ENCODE assay signal across 7 mouse cellular contexts in the genomic region with DNA sequence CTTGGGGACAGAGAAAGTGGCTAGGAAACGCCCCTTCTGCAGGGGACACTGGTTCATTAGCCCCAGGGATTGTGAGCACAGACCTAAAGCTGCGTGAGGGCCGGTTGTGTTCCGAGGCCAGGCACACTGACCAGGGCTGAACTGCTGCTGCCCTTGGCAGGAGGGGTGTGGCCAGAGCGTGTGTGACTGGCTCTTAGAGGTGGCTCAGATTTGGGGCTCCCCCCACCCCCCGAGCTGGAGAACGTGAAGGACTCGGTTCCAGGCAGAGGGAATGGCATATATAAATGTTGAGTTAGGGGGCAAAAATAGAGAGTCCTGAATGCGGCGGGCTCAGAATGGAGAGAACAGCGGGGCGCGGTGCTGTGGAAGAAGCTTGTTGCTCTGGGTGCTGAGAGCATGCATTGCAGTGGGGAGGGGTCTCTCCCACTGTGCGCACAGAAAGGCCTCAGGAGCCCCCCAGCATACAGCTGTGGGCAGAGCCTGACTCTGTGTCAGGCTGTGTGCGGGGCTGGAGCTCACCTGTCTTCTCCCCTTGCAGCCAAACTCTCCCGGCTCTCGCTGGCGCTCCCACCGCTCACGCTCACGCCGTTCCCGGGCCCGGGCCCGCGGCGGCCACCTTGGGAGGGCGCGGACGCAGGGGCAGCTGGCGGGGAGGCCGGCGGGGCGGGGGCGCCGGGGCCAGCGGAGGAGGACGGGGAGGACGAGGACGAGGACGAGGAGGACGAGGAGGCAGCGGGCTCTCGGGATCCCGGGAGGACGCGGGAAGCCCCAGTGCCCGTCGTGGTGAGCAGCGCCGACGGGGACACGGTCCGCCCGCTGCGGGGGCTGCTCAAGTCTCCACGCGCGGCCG. TPM values are rescaled to one million over a fixed set of nuclear protein-coding genes. Genes with fewer than 3 reads are reported as not detected.
A peak's percentile ranks its signal among the peaks of the same experiment; 100 is the strongest.
DNase-seq lines count a peak whose midpoint lies in the region; ATAC-seq and TF ChIP-seq lines count a peak whose summit lies in the region.

No protein-coding gene starts in this region.

- H3K4me2 ChIP-seq in embryonic facial prominence, embryonic 12.5 days (replicated peaks): peak overlapping the region; percentile 83
- peak overlapping the region; percentile 53 for H3K4me2 ChIP-seq in hindbrain, embryonic 15.5 days
- H3K4me2 ChIP-seq in midbrain, embryonic 15.5 days: peak overlapping the region; percentile 44

- peaks cover 28% of the 10 kb centered on the region for H3K4me1 ChIP-seq in embryonic facial prominence, embryonic 12.5 days
- H3K4me1 ChIP-seq in hindbrain, embryonic 15.5 days (replicated peaks): peaks cover 26% of the 10 kb centered on the region
- peaks cover 31% of the 10 kb centered on the region for H3K4me1 ChIP-seq in midbrain, embryonic 15.5 days

- ATAC-seq in embryonic facial prominence, embryonic 12.5 days (ENCODE audit: insufficient number of reproducible peaks, insufficient read depth, low FRiP score, low TSS enrichment): no peak
- no peak for ATAC-seq in hindbrain, embryonic 15.5 days (ENCODE audit: low FRiP score, low read depth)
- ATAC-seq in midbrain, embryonic 15.5 days (replicated peaks): no peak

- no peak overlapping the region; the same call in 1 of the 2 replicates for H3K27ac ChIP-seq in left cerebral cortex, adult 2 months
- H3K27ac ChIP-seq in embryonic facial prominence, embryonic 12.5 days: 0 out of 2 replicates have a peak overlapping the region, but pooled peaks have one; percentile 3
- H3K27ac ChIP-seq in hindbrain, embryonic 15.5 days (replicated peaks): no peak overlapping the region
- no peak overlapping the region for H3K27ac ChIP-seq in midbrain, embryonic 15.5 days

- intact Hi-C loops in left cerebral cortex, adult 2 months (cut with DNase I): no loop called here

- no peaks in the 10 kb centered on the region for H3K9me3 ChIP-seq in embryonic facial prominence, embryonic 12.5 days
- H3K9me3 ChIP-seq in hindbrain, embryonic 15.5 days: no peaks in the 10 kb centered on the region
- H3K9me3 ChIP-seq in midbrain, embryonic 15.5 days: no peaks in the 10 kb centered on the region

- peak overlapping the region; percentile 64 for H3K9ac ChIP-seq in embryonic facial prominence, embryonic 12.5 days
- H3K9ac ChIP-seq in hindbrain, embryonic 15.5 days: peak overlapping the region; percentile 30; the same call in 1 of the 2 replicates
- peak overlapping the region; percentile 16; the same call in 1 of the 2 replicates for H3K9ac ChIP-seq in midbrain, embryonic 15.5 days

- H3K27me3 ChIP-seq in embryonic facial prominence, embryonic 12.5 days: peaks cover 46% of the 10 kb centered on the region
- no peaks in the 10 kb centered on the region for H3K27me3 ChIP-seq in hindbrain, embryonic 15.5 days
- peaks cover 9% of the 10 kb centered on the region; the same call in 1 of the 2 replicates for H3K27me3 ChIP-seq in midbrain, embryonic 15.5 days (replicated peaks)

- TF ChIP-seq CTCF in left cerebral cortex, adult 2 months (IDR thresholded peaks at IDR 0.05): no peak

- DNase-seq in left cerebral cortex, adult 2 months (ENCODE audit: extremely low spot score in 1 of 2, low spot score in 2 of 2): no peak
- DNase-seq in left cerebral cortex, adult 18-20 months (ENCODE audit: low spot score in 2 of 2): no peak
- no peak for DNase-seq in thymus, postnatal 25 days
- no peak for DNase-seq in embryo, embryonic 10 days (ENCODE audit: low spot score)

- 2% methylated on average over 59 of the region's 60 CpGs for WGBS in embryonic facial prominence, embryonic 12.5 days
- 4% methylated on average over 58 of the region's 60 CpGs for WGBS in hindbrain, embryonic 15.5 days
- WGBS in midbrain, embryonic 15.5 days: 3% methylated on average over 59 of the region's 60 CpGs

- H3K4me3 ChIP-seq in left cerebral cortex, adult 2 months: peak overlapping the region; percentile 34
- H3K4me3 ChIP-seq in embryonic facial prominence, embryonic 12.5 days: peak overlapping the region; percentile 44
- H3K4me3 ChIP-seq in hindbrain, embryonic 15.5 days: peak overlapping the region; percentile 19
- H3K4me3 ChIP-seq in midbrain, embryonic 15.5 days: peak overlapping the region; percentile 6

- peaks cover 48% of the 10 kb centered on the region for H3K36me3 ChIP-seq in embryonic facial prominence, embryonic 12.5 days
- H3K36me3 ChIP-seq in hindbrain, embryonic 15.5 days: peaks cover 65% of the 10 kb centered on the region
- peaks cover 38% of the 10 kb centered on the region for H3K36me3 ChIP-seq in midbrain, embryonic 15.5 days (replicated peaks)

RNA-seq across cellular contexts. Expression of a gene that starts 13.4 kb away (rescaled TPM):
- 10 to 100 TPM; 11.3 to 13.6 TPM for total RNA-seq in left cerebral cortex, adult 2 months (2021)
- total RNA-seq in left cerebral cortex, adult 18-20 months (2021): 10 to 100 TPM; 11.3 to 13.7 TPM
- polyA plus RNA-seq in embryonic facial prominence, embryonic 12.5 days (2016; fragmentation: Nextera tagmentation; extraction: Ambion mirVana): 1.6 and 2.5 TPM in 2 replicates
- 6.3 TPM in 2 replicates for polyA plus RNA-seq in hindbrain, embryonic 15.5 days (2015; fragmentation: Nextera tagmentation; extraction: Ambion mirVana)
- 8.3 and 9.7 TPM in 2 replicates for polyA plus RNA-seq in midbrain, embryonic 15.5 days (2015; fragmentation: Nextera tagmentation; extraction: Ambion mirVana)

RNA-seq across cellular contexts. Expression of a gene that starts 14.3 kb away (rescaled TPM):
- 100 to 1,000 TPM; 258 to 279 TPM for total RNA-seq in left cerebral cortex, adult 2 months (2021)
- total RNA-seq in left cerebral cortex, adult 18-20 months (2021): 100 to 1,000 TPM; 229 to 237 TPM
- 3.3 and 5.2 TPM in 2 replicates for polyA plus RNA-seq in embryonic facial prominence, embryonic 12.5 days (2016; fragmentation: Nextera tagmentation; extraction: Ambion mirVana)
- polyA plus RNA-seq in hindbrain, embryonic 15.5 days (2015; fragmentation: Nextera tagmentation; extraction: Ambion mirVana): 20.1 and 24.8 TPM in 2 replicates
- polyA plus RNA-seq in midbrain, embryonic 15.5 days (2015; fragmentation: Nextera tagmentation; extraction: Ambion mirVana): 29.8 and 34.8 TPM in 2 replicates

RNA-seq across cellular contexts. Expression of a gene that starts 16.5 kb away (rescaled TPM):
- 100 to 1,000 TPM; 172 to 185 TPM for total RNA-seq in left cerebral cortex, adult 2 months (2021)
- total RNA-seq in left cerebral cortex, adult 18-20 months (2021): 100 to 1,000 TPM; 191 to 210 TPM
- polyA plus RNA-seq in embryonic facial prominence, embryonic 12.5 days (2016; fragmentation: Nextera tagmentation; extraction: Ambion mirVana): 173 and 176 TPM in 2 replicates
- polyA plus RNA-seq in hindbrain, embryonic 15.5 days (2015; fragmentation: Nextera tagmentation; extraction: Ambion mirVana): 271 and 286 TPM in 2 replicates
- polyA plus RNA-seq in midbrain, embryonic 15.5 days (2015; fragmentation: Nextera tagmentation; extraction: Ambion mirVana): 329 and 334 TPM in 2 replicates

RNA-seq across cellular contexts. Expression of a gene that starts 26.7 kb away (rescaled TPM):
- total RNA-seq in left cerebral cortex, adult 2 months (2021): 1 to 10 TPM; 2.3 to 2.5 TPM
- total RNA-seq in left cerebral cortex, adult 18-20 months (2021): 1 to 10 TPM; 2.2 to 2.6 TPM
- 2.4 and 2.5 TPM in 2 replicates for polyA plus RNA-seq in embryonic facial prominence, embryonic 12.5 days (2016; fragmentation: Nextera tagmentation; extraction: Ambion mirVana)
- polyA plus RNA-seq in hindbrain, embryonic 15.5 days (2015; fragmentation: Nextera tagmentation; extraction: Ambion mirVana): 1.1 and 1.6 TPM in 2 replicates
- 1.1 TPM in 2 replicates for polyA plus RNA-seq in midbrain, embryonic 15.5 days (2015; fragmentation: Nextera tagmentation; extraction: Ambion mirVana)

RNA-seq across cellular contexts. Expression of a gene that starts 32.9 kb away (rescaled TPM):
- total RNA-seq in left cerebral cortex, adult 2 months (2021): 10 to 100 TPM; 17.9 to 22.1 TPM
- total RNA-seq in left cerebral cortex, adult 18-20 months (2021): 10 to 100 TPM; 20.1 to 23.2 TPM
- 75.6 and 76.3 TPM in 2 replicates for polyA plus RNA-seq in embryonic facial prominence, embryonic 12.5 days (2016; fragmentation: Nextera tagmentation; extraction: Ambion mirVana)
- 41.8 and 43.1 TPM in 2 replicates for polyA plus RNA-seq in hindbrain, embryonic 15.5 days (2015; fragmentation: Nextera tagmentation; extraction: Ambion mirVana)
- 40.5 and 44.2 TPM in 2 replicates for polyA plus RNA-seq in midbrain, embryonic 15.5 days (2015; fragmentation: Nextera tagmentation; extraction: Ambion mirVana)
